Mouse (Mus musculus) CH12.LX (cell line): Measurements from ENCODE around the gene Gm49776. TPM values are rescaled to one million over a fixed set of nuclear protein-coding genes. Genes with fewer than 3 reads are reported as not detected.

ENCODE experiments used
- DNase-seq: peaks from one replicate; pipeline ENCODE4 v3.0.0-alpha.2; 2013; ENCODE audit errors: extremely low read depth
- H3K27ac ChIP-seq: 2 replicates; pipeline ENCODE4 v1.5.1; 2012; ENCODE audit warnings: low read depth, mild to moderate bottlenecking, control low read depth, moderate library complexity; ENCODE audit not compliant: insufficient read depth
- H3K27me3 ChIP-seq: replicated peaks from 2 replicates; pipeline ENCODE3; 2012; ENCODE audit warnings: inconsistent platforms
- H3K36me3 ChIP-seq, 2 experiments: replicated peaks in 1 of 2; 2 replicates each; pipeline versions ENCODE3 to v1.6.1; 2012; ENCODE audit warnings: inconsistent platforms in 1 of 2, low read length in 1 of 2, mild to moderate bottlenecking in 1 of 2, mixed read lengths in 1 of 2, moderate library complexity in 1 of 2; ENCODE audit not compliant: control insufficient read depth in 1 of 2, insufficient read depth in 1 of 2
- H3K4me1 ChIP-seq, 2 experiments: 2 replicates each; pipeline ENCODE4 v1.6.1; 2012; ENCODE audit warnings: inconsistent platforms in 1 of 2, moderate library complexity in 1 of 2; ENCODE audit not compliant: insufficient read depth in 2 of 2, control insufficient read depth in 1 of 2
- H3K4me2 ChIP-seq: 2 replicates; pipeline ENCODE4 v1.6.1; 2012; ENCODE audit warnings: low read depth, mild to moderate bottlenecking, control low read depth; ENCODE audit not compliant: poor library complexity, insufficient read depth, severe bottlenecking
- H3K4me3 ChIP-seq, 3 experiments: fragments of 150-350 bp in 1 of 3; sonication (generic) in 1 of 3; replicated peaks in 1 of 3; 2 replicates each; pipeline versions ENCODE3 to v1.5.1; 2011 to 2012; ENCODE audit warnings: low read depth in 2 of 3, low read length in 2 of 3, mild to moderate bottlenecking in 2 of 3, moderate library complexity in 2 of 3, control low read depth in 1 of 3, improper control_type of control experiment in 1 of 3, inconsistent platforms in 1 of 3, mixed read lengths in 1 of 3; ENCODE audit not compliant: poor library complexity in 1 of 3
- H3K79me2 ChIP-seq: replicated peaks from 2 replicates; pipeline ENCODE4 v1.6.1; 2012; ENCODE audit warnings: mild to moderate bottlenecking, moderate library complexity; ENCODE audit not compliant: control insufficient read depth, poor library complexity, insufficient read depth, severe bottlenecking; ENCODE audit errors: extremely low read depth
- H3K9ac ChIP-seq: 2 replicates; pipeline ENCODE4 v1.6.1; 2012; ENCODE audit warnings: low read depth, mild to moderate bottlenecking, control low read depth, moderate library complexity; ENCODE audit not compliant: insufficient read depth
- H3K9me3 ChIP-seq: replicated peaks from 2 replicates; pipeline ENCODE3; 2012; ENCODE audit warnings: low read length, inconsistent platforms, mixed read lengths
- CHD1 ChIP-seq: IDR thresholded peaks from 2 replicates; pipeline ENCODE4 v1.6.1; 2012; ENCODE audit warnings: low read depth, low read length, improper control_type of control experiment, inconsistent platforms
- CHD2 ChIP-seq: IDR thresholded peaks from 2 replicates; pipeline ENCODE4 v1.6.1; 2011; ENCODE audit warnings: low read length, improper control_type of control experiment
- CTCF ChIP-seq, 2 experiments: IDR thresholded peaks in 1 of 2; conservative IDR thresholded peaks in 1 of 2; 2 replicates each; pipeline ENCODE4 v1.5.1; 2011 to 2012; ENCODE audit warnings: low read depth in 2 of 2, low read length in 2 of 2, improper control_type of control experiment in 1 of 2, inconsistent platforms in 1 of 2, mild to moderate bottlenecking in 1 of 2, moderate library complexity in 1 of 2
- E2F4 ChIP-seq: IDR thresholded peaks from 2 replicates; pipeline ENCODE4 v1.6.1; 2011; ENCODE audit warnings: low read depth, low read length, improper control_type of control experiment; ENCODE audit not compliant: insufficient replicate concordance
- ELF1 ChIP-seq: IDR thresholded peaks from 2 replicates; pipeline ENCODE4 v1.6.1; 2014; ENCODE audit warnings: low read depth, mild to moderate bottlenecking, inconsistent platforms, low read length, improper control_type of control experiment
- EP300 ChIP-seq: IDR thresholded peaks from 2 replicates; pipeline ENCODE4 v1.6.1; 2011; ENCODE audit warnings: low read length, improper control_type of control experiment
- ETS1 ChIP-seq: conservative IDR thresholded peaks from 2 replicates; pipeline ENCODE4 v1.6.1; 2012; ENCODE audit warnings: low read depth, mild to moderate bottlenecking, inconsistent platforms, low read length, improper control_type of control experiment, moderate library complexity
- GABPA ChIP-seq: IDR thresholded peaks from 2 replicates; pipeline ENCODE4 v1.6.1; 2012; ENCODE audit warnings: low read depth, low read length, improper control_type of control experiment, inconsistent platforms; ENCODE audit not compliant: insufficient replicate concordance
- IRF4 ChIP-seq: IDR thresholded peaks from 2 replicates; pipeline ENCODE4 v1.6.1; 2014; ENCODE audit warnings: low read depth, mild to moderate bottlenecking, inconsistent platforms, low read length, improper control_type of control experiment
- KAT2A ChIP-seq: IDR thresholded peaks from 2 replicates; pipeline ENCODE4 v1.6.1; 2012; ENCODE audit warnings: low read length, improper control_type of control experiment, inconsistent platforms; ENCODE audit not compliant: insufficient replicate concordance
- MAFK ChIP-seq: IDR thresholded peaks from 2 replicates; pipeline ENCODE4 v1.6.1; 2011; ENCODE audit warnings: low read length, improper control_type of control experiment; ENCODE audit not compliant: insufficient replicate concordance
- MAX ChIP-seq: IDR thresholded peaks from 2 replicates; pipeline ENCODE4 v1.6.1; 2011; ENCODE audit warnings: low read length, improper control_type of control experiment
- MAZ ChIP-seq: IDR thresholded peaks from 2 replicates; pipeline ENCODE4 v1.6.1; 2012; ENCODE audit warnings: low read depth, mild to moderate bottlenecking, inconsistent platforms, low read length, improper control_type of control experiment, moderate library complexity
- MEF2A ChIP-seq: IDR thresholded peaks from 2 replicates; pipeline ENCODE4 v1.6.1; 2014; ENCODE audit warnings: low read depth, mild to moderate bottlenecking, inconsistent platforms, low read length, improper control_type of control experiment, borderline replicate concordance
- MXI1 ChIP-seq: IDR thresholded peaks from 2 replicates; pipeline ENCODE4 v1.6.1; 2011; ENCODE audit warnings: mild to moderate bottlenecking, low read depth, low read length, improper control_type of control experiment
- NELFE ChIP-seq: IDR thresholded peaks from 2 replicates; pipeline ENCODE4 v1.6.1; 2011; ENCODE audit warnings: low read depth, low read length, improper control_type of control experiment
- NRF1 ChIP-seq: IDR thresholded peaks from 2 replicates; pipeline ENCODE4 v1.6.1; 2014; ENCODE audit warnings: low read depth, mild to moderate bottlenecking, inconsistent platforms, low read length, improper control_type of control experiment, moderate library complexity
- PAX5 ChIP-seq: IDR thresholded peaks from 2 replicates; pipeline ENCODE4 v1.6.1; 2012; ENCODE audit warnings: low read length, inconsistent platforms, mixed read lengths
- POLR2A ChIP-seq: IDR thresholded peaks from 2 replicates; pipeline ENCODE4 v1.6.1; 2011; ENCODE audit warnings: low read depth, mild to moderate bottlenecking, improper control_type of control experiment, low read length
- POLR2AphosphoS2 ChIP-seq: IDR thresholded peaks from 2 replicates; pipeline ENCODE4 v1.6.1; 2011; ENCODE audit warnings: low read depth, low read length, improper control_type of control experiment
- RAD21 ChIP-seq: IDR thresholded peaks from 2 replicates; pipeline ENCODE4 v1.6.1; 2011; ENCODE audit warnings: low read depth, mild to moderate bottlenecking, low read length, improper control_type of control experiment, moderate library complexity
- RCOR1 ChIP-seq: conservative IDR thresholded peaks from 2 replicates; pipeline ENCODE4 v1.6.1; 2012; ENCODE audit warnings: low read depth, mild to moderate bottlenecking, inconsistent platforms, low read length, improper control_type of control experiment
- SIN3A ChIP-seq: IDR thresholded peaks from 2 replicates; pipeline ENCODE4 v1.6.1; 2012; ENCODE audit warnings: low read length, improper control_type of control experiment, inconsistent platforms
- TBP ChIP-seq: conservative IDR thresholded peaks from 2 replicates; pipeline ENCODE4 v1.6.1; 2011; ENCODE audit warnings: low read depth, low read length, improper control_type of control experiment
- UBTF ChIP-seq: IDR thresholded peaks from 2 replicates; pipeline ENCODE4 v1.6.1; 2012; ENCODE audit warnings: low read depth, mild to moderate bottlenecking, inconsistent platforms, low read length, improper control_type of control experiment, moderate library complexity
- USF1 ChIP-seq: IDR thresholded peaks from 2 replicates; pipeline ENCODE4 v1.6.1; 2014; ENCODE audit warnings: low read depth, mild to moderate bottlenecking, inconsistent platforms, low read length, improper control_type of control experiment
- USF2 ChIP-seq: conservative IDR thresholded peaks from 2 replicates; pipeline ENCODE4 v1.6.1; 2011; ENCODE audit warnings: low read depth, low read length, improper control_type of control experiment
- ZKSCAN1 ChIP-seq: IDR thresholded peaks from 2 replicates; pipeline ENCODE4 v1.6.1; 2012; ENCODE audit warnings: low read depth, inconsistent platforms, low read length, improper control_type of control experiment, borderline replicate concordance
- ZMIZ1 ChIP-seq: IDR thresholded peaks from 2 replicates; pipeline ENCODE4 v1.6.1; 2012; ENCODE audit warnings: low read depth, mild to moderate bottlenecking, inconsistent platforms, low read length, improper control_type of control experiment
- dilution Hi-C: fragments of 300-500 bp; cut with MboI; formaldehyde crosslinking; loops from 2 replicates; pipeline ENCODE4 v1.14.3; 2020; ENCODE audit warnings: low sequenced_read_pairs; ENCODE audit not compliant: extremely low pct_unique_long_range_greater_than_20kb, extremely low pct_ligation_motif_present
- in situ Hi-C: fragments of 300-500 bp; cut with MboI; formaldehyde crosslinking; loops from 3 replicates; pipeline ENCODE4 v1.14.3; 2019; ENCODE audit warnings: low sequenced_read_pairs, low pct_ligation_motif_present, low pct_unique_long_range_greater_than_20kb, mixed read lengths
- polyA plus RNA-seq: library from polyadenylated mRNA; unstranded; fragments of >175 nt; gene quantifications from 2 replicates; pipeline ENCODE4 v1.2.1, GENCODE M21; 2012; ENCODE audit warnings: low read depth; ENCODE audit not compliant: insufficient read length
- total RNA-seq, 2 experiments: library from RNA; depleted of rRNA; stranded (reverse); fragments of 300-350 nt in 1 of 2; fragments of >200 nt in 1 of 2; gene quantifications; 2 replicates each; pipeline ENCODE4 v1.2.3; 2012 to 2014

Gene Gm49776
- total and polyA plus RNA-seq, 3 experiments, result 0.25 to 25.0 TPM; not detected in 1

GRCm38 (mm10) chr16:18220856-18221542, 37.1 kb downstream of the Gm49776 start:
- dilution Hi-C loops, result no loop called here

DNA sequence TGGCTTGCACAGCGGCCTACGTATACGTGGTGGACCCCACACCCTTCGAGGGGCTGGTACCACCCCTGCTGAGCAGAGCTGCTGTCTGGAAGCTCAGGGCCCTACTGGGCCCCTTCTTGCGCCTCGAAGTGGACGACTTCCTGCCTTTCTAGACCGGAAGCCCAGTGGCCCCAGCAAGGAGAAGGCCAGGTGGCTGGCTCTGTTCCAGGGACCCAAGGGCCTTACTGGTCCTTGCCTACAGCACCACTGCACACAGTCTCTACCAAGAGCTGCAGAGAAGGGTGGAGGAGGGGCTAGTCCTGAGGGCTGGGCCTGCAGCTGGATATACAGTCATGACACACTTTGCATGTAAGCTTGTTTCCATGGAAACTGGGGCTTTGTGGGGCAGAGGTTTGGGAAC, 38.1 kb downstream of the Gm49776 start:
- dilution Hi-C loops (no loop called here), in situ Hi-C loops (no loop called here)
- peaks cover 42 to 59% of the 10 kb centered on the region in 2 experiments for H3K4me1 ChIP-seq
- peak overlapping the region; percentile 88 for H3K4me2 ChIP-seq
- peaks cover 24 to 31% of the 10 kb centered on the region in 2 experiments for H3K36me3 ChIP-seq
- H3K9ac ChIP-seq, result peak overlapping the region; percentile 42
- H3K4me3 ChIP-seq, result peak overlapping the region; percentile 48 to 54 (median 53)
- no peaks in the 10 kb centered on the region for H3K27me3 ChIP-seq
- no peaks in the 10 kb centered on the region for H3K9me3 ChIP-seq
- peak; percentile 98 for DNase-seq
- H3K27ac ChIP-seq, result peak overlapping the region; percentile 93
- H3K79me2 ChIP-seq, result no peaks in the 10 kb centered on the region
- TF ChIP-seq MXI1 (peak; percentile 66; the same call in 1 of the 2 replicates), USF1 (no peak), GABPA (no peak), EP300 (peak; percentile 64), CHD1 (no peak), CTCF (conservative IDR thresholded peaks at IDR 0.05 in 1 of 2, IDR thresholded peaks at IDR 0.05 in 1 of 2; ENCODE audit: low read depth in 2 of 2, low read length in 2 of 2) (no peak), KAT2A (no peak), NRF1 (no peak), SIN3A (peak; percentile 84), CHD2 (peak; percentile 93), POLR2A (peak; percentile 66), ETS1 (peak; percentile 89), TBP (0 out of 2 replicates have a peak, but pooled peaks have one; percentile 6), USF2 (no peak), MAX (peak; percentile 77), ELF1 (peak; percentile 89), E2F4 (no peak), RAD21 (no peak; the same call in 1 of the 2 replicates), ZMIZ1 (no peak; the same call in 1 of the 2 replicates), NELFE (peak; percentile 75), PAX5 (no peak), RCOR1 (0 out of 2 replicates have a peak, but pooled peaks have one; percentile 76), ZKSCAN1 (no peak), MAZ (peak; percentile 77; the same call in 1 of the 2 replicates), UBTF (peak; percentile 10; the same call in 1 of the 2 replicates), MEF2A (peak; percentile 84), MAFK (no peak)

More at GRCm38 (mm10) chr16:18220856-18221542, 37.1 kb downstream of the Gm49776 start:
- in situ Hi-C loops, result no loop called here
- 0 out of 2 replicates have a peak overlapping the region, but pooled peaks have one; percentile 11 for H3K9ac ChIP-seq
- no peak for DNase-seq
- H3K36me3 ChIP-seq, result peaks cover 31 to 41% of the 10 kb centered on the region in 2 experiments
- no peaks in the 10 kb centered on the region for H3K79me2 ChIP-seq
- H3K4me2 ChIP-seq, result peak overlapping the region; percentile 88
- peak overlapping the region; percentile 68 for H3K27ac ChIP-seq
- no peaks in the 10 kb centered on the region for H3K9me3 ChIP-seq
- H3K4me1 ChIP-seq, result peaks cover 42 to 59% of the 10 kb centered on the region in 2 experiments
- H3K27me3 ChIP-seq, result no peaks in the 10 kb centered on the region
- TF ChIP-seq CHD1, result no peak
- TF ChIP-seq ELF1, result no peak
- no peak for TF ChIP-seq CTCF (conservative IDR thresholded peaks at IDR 0.05 in 1 of 2, IDR thresholded peaks at IDR 0.05 in 1 of 2; ENCODE audit: low read depth in 2 of 2, low read length in 2 of 2)
- TF ChIP-seq USF1, result no peak
- no peak for TF ChIP-seq TBP
- no peak; the same call in 1 of the 2 replicates for TF ChIP-seq POLR2AphosphoS2
- TF ChIP-seq MAZ, result 0 out of 2 replicates have a peak, but pooled peaks have one; percentile 11
- no peak for TF ChIP-seq UBTF
- TF ChIP-seq E2F4, result no peak
- no peak for TF ChIP-seq IRF4
- no peak for TF ChIP-seq GABPA
- TF ChIP-seq EP300, result peak; percentile 47; the same call in 1 of the 2 replicates
- TF ChIP-seq, all 38 proteins: peak for 2
- peak overlapping the region in 2 of 3 experiments; percentile 3 to 54 for H3K4me3 ChIP-seq
